In the genomic region with DNA sequence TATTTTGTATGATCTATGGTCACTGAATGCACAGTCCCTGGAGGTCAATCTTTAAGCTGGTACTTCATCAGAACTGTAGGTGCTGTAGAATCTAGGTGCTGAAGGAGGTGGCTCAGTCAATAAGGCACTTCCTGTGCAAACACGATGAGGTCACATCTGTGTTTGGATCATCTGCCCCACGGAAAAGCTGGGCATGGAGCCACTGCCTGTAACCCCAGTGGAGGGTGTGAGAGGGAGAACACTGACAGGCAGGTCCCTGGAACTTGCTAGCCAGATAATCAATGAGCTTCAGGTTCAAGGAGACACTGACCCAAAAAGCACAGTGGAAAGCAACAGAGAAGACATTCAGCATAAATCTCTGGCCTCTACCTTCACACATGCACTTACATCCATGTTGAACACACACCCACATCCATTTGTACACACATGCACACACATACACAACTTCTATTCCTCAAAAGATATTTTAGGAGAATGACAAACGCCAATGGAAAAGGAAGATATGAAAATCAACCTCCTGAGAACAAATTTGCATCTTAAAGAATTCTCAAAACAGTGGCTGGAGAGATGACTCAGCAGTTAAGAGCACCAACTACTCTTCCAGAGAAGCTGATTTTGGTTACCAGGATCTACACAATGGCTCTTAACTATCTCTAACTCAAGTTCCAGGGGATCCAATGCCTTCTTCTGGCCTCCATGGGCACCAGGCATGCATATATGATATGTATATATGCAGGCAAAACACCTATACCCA, we compare ENCODE assay signal across 15 mouse cellular contexts. TPM values are rescaled to one million over a fixed set of nuclear protein-coding genes. Genes with fewer than 3 reads are reported as not detected.
A peak's percentile ranks its signal among the peaks of the same experiment; 100 is the strongest.
DNase-seq lines count a peak whose midpoint lies in the region; ATAC-seq and TF ChIP-seq lines count a peak whose summit lies in the region.
"Had no signal": no experiment of that assay in that cellular context is flagged by ENCODE, and none has a peak within 500 bp of the region (broad histone marks: within the 10 kb centered on the region; RNA-seq: fewer than 3 reads in every experiment).

No protein-coding gene starts in this region.

- no peaks in the 10 kb centered on the region for H3K27me3 ChIP-seq in stomach, embryonic 15.5 days (replicated peaks)
- no peaks in the 10 kb centered on the region for H3K27me3 ChIP-seq in midbrain, postnatal 0 days (ENCODE audit: insufficient read depth, low read length)
- H3K27me3 ChIP-seq: midbrain, embryonic 15.5 days had no signal

- no peak overlapping the region for H3K27ac ChIP-seq in stomach, embryonic 15.5 days
- H3K27ac ChIP-seq in midbrain, postnatal 0 days (ENCODE audit: low read depth, low read length) = no peak overlapping the region
- H3K27ac ChIP-seq: embryonic facial prominence, embryonic 10.5 days; midbrain, embryonic 15.5 days had no signal

- no peak overlapping the region for H3K4me3 ChIP-seq in lung, adult 2 months (replicated peaks; ENCODE audit: extremely low read depth, low read depth, low read length)
- H3K4me3 ChIP-seq in stomach, embryonic 15.5 days (replicated peaks) = no peak overlapping the region
- H3K4me3 ChIP-seq in midbrain, postnatal 0 days (ENCODE audit: low read depth, low read length) = no peak overlapping the region
- H3K4me3 ChIP-seq: embryonic facial prominence, embryonic 10.5 days; midbrain, embryonic 15.5 days had no signal

- no peak overlapping the region for H3K4me2 ChIP-seq in stomach, embryonic 15.5 days
- H3K4me2 ChIP-seq in midbrain, postnatal 0 days (ENCODE audit: low read depth, low read length, poor library complexity, severe bottlenecking) = no peak overlapping the region
- H3K4me2 ChIP-seq: midbrain, embryonic 15.5 days had no signal

- peaks cover 6% of the 10 kb centered on the region for H3K4me1 ChIP-seq in lung, adult 2 months (ENCODE audit: control insufficient read depth, insufficient read depth, low read length)
- H3K4me1 ChIP-seq in stomach, embryonic 15.5 days = 0 out of 2 replicates have a peak, but pooled peaks cover 5% of the 10 kb centered on the region
- no peaks in the 10 kb centered on the region for H3K4me1 ChIP-seq in midbrain, postnatal 0 days (ENCODE audit: insufficient read depth, low read length)
- H3K4me1 ChIP-seq: embryonic facial prominence, embryonic 10.5 days; midbrain, embryonic 15.5 days had no signal

- no peaks in the 10 kb centered on the region for H3K9me3 ChIP-seq in stomach, embryonic 15.5 days
- H3K9me3 ChIP-seq in midbrain, postnatal 0 days (ENCODE audit: low read length) = no peaks in the 10 kb centered on the region
- H3K9me3 ChIP-seq: embryonic facial prominence, embryonic 10.5 days; midbrain, embryonic 15.5 days had no signal

- ATAC-seq in stomach, embryonic 15.5 days (ENCODE audit: insufficient read depth, low FRiP score, low read depth) = peak; percentile 18; the same call in 1 of the 2 replicates
- ATAC-seq in midbrain, postnatal 0 days (ENCODE audit: low FRiP score) = no peak
- ATAC-seq: intestine, embryonic 16.5 days; midbrain, embryonic 15.5 days had no signal

- WGBS in lung, adult 2 months = 24% methylated on average over 3 of the region's 3 CpGs
- WGBS in stomach, embryonic 15.5 days = 45% methylated on average over 3 of the region's 3 CpGs
- WGBS in midbrain, postnatal 0 days = 68% methylated on average over 3 of the region's 3 CpGs

- intact Hi-C loops in heart, postnatal 14 days (cut with DNase I) = no loop called here

- DNase-seq in lung, adult 18-20 months = peak; percentile 14 to 53
- DNase-seq in lung, adult 2 months = no peak
- peak; percentile 45 for DNase-seq in brain, adult 2 months (ENCODE audit: low read depth, low spot score)
- peak; percentile 40 to 44 for DNase-seq in heart, postnatal 14 days
- no peak for DNase-seq in midbrain, postnatal 0 days (ENCODE audit: low spot score)
- no peak for DNase-seq in layer of hippocampus, adult 18-20 months (ENCODE audit: low spot score in 2 of 2)
- DNase-seq in embryo, embryonic 9.5 days (ENCODE audit: extremely low spot score) = no peak
- DNase-seq: left cerebral cortex, postnatal 4 days; thymus, adult 18-20 months had no signal

- TF ChIP-seq CTCF in lung, adult 2 months (IDR thresholded peaks at IDR 0.05; ENCODE audit: insufficient read depth, low read length) = no peak
- TF ChIP-seq CTCF in midbrain, postnatal 0 days (IDR thresholded peaks at IDR 0.05) = no peak

- TF ChIP-seq POLR2A in lung, adult 2 months (IDR thresholded peaks at IDR 0.05; ENCODE audit: borderline replicate concordance, extremely low read depth, low read depth, low read length) = no peak

- 0 out of 2 replicates have a peak, but pooled peaks cover 6% of the 10 kb centered on the region for H3K36me3 ChIP-seq in stomach, embryonic 15.5 days
- H3K36me3 ChIP-seq in midbrain, postnatal 0 days (ENCODE audit: insufficient read depth, low read length) = no peaks in the 10 kb centered on the region

- no peak overlapping the region for H3K9ac ChIP-seq in stomach, embryonic 15.5 days
- no peak overlapping the region for H3K9ac ChIP-seq in midbrain, postnatal 0 days (replicated peaks; ENCODE audit: low read length, poor library complexity, severe bottlenecking)
- H3K9ac ChIP-seq: midbrain, embryonic 15.5 days had no signal

RNA-seq across cellular contexts. Expression of gene Ube2d2b, which starts 9.2 kb away (rescaled TPM):
- not detected in 2 replicates for polyA plus RNA-seq in lung, adult 2 months (2012; rRNA removed)
- not detected for total RNA-seq in heart, postnatal 14 days (2021)
- 0.21 and 0.22 TPM in 2 replicates for polyA plus RNA-seq in stomach, embryonic 15.5 days (2015; fragmentation: Nextera tagmentation; extraction: Ambion mirVana)
- not detected in 2 replicates for total RNA-seq in midbrain, postnatal 0 days (2014; rRNA removed)
- 0.09 TPM in 1 of 2 replicates, not detected in the other for polyA plus RNA-seq in midbrain, postnatal 0 days (2015; fragmentation: Nextera tagmentation; extraction: Ambion mirVana)
- not detected for total RNA-seq in layer of hippocampus, adult 18-20 months (2021)
- total RNA-seq: left cerebral cortex, postnatal 4 days had no signal
- polyA plus RNA-seq: brain, embryonic 14.5 days; frontal cortex, adult 2 months had no signal

RNA-seq across cellular contexts. Expression of gene Evi5, which starts 35.8 kb away (rescaled TPM):
- 16.5 and 18.2 TPM in 2 replicates for polyA plus RNA-seq in lung, adult 2 months (2012; rRNA removed)
- 10 to 100 TPM; 28.1 to 29.3 TPM for total RNA-seq in heart, postnatal 14 days (2021)
- polyA plus RNA-seq in stomach, embryonic 15.5 days (2015; fragmentation: Nextera tagmentation; extraction: Ambion mirVana) = 65.3 and 73.0 TPM in 2 replicates
- total RNA-seq in midbrain, postnatal 0 days (2014; rRNA removed) = 47.1 and 68.6 TPM in 2 replicates
- 53.1 and 55.0 TPM in 2 replicates for polyA plus RNA-seq in midbrain, postnatal 0 days (2015; fragmentation: Nextera tagmentation; extraction: Ambion mirVana)
- total RNA-seq in layer of hippocampus, adult 18-20 months (2021) = 10 to 100 TPM; 62.7 to 65.5 TPM

Comparison
In these comparisons a context has a peak if more than half of its experiments do, and no peak if none do; other contexts are left out.
1. DNase-seq: peak in lung, adult 18-20 months (2 of 2), brain, adult 2 months (single experiment) and heart, postnatal 14 days (2 of 2); none in lung, adult 2 months (single experiment), midbrain, postnatal 0 days (single experiment), layer of hippocampus, adult 18-20 months (0 of 2) and embryo, embryonic 9.5 days (single experiment).